Mouse (Mus musculus): ENCODE results near the gene B2m.
A peak's percentile ranks its signal among the peaks of the same experiment; 100 is the strongest.
"Not testable (repeated sequence)": the region's sequence is repeated elsewhere in the genome, so short reads cannot be mapped to it uniquely, and the experiment has no call there.

Gene B2m

GRCm38 (mm10) chr2:122147508-122148241, at the start of gene B2m:
TSS of gene B2m (plus strand) at chr2:122147686.
- DNase-seq (ENCODE audit: low read depth, low spot score), result peak; percentile 91

- not testable (repeated sequence) for DNase-seq (ENCODE audit: low read depth, low spot score)
Measured at GRCm38 (mm10) chr2:122097686-122098085, 49.8 kb upstream of the B2m start.

- DNase-seq (ENCODE audit: low read depth, low spot score), result peak; percentile 44
Measured at GRCm38 (mm10) chr2:122102070-122102469, 45.4 kb upstream of the B2m start.

GRCm38 (mm10) chr2:122108101-122108500, 39.4 kb upstream of the B2m start:
- peak; percentile 68 for DNase-seq (ENCODE audit: low read depth, low spot score)

GRCm38 (mm10) chr2:122109714-122110113, 37.8 kb upstream of the B2m start:
- DNase-seq (ENCODE audit: low read depth, low spot score), result no peak

- DNase-seq (ENCODE audit: low read depth, low spot score), result no peak
Measured at GRCm38 (mm10) chr2:122116888-122117287, 30.6 kb upstream of the B2m start.

- peak; percentile 99 for DNase-seq (ENCODE audit: low read depth, low spot score)
Measured at GRCm38 (mm10) chr2:122117961-122118958, 29.2 kb upstream of the B2m start, which contains the start of gene Spg11. TSS of gene Spg11 (minus strand) at chr2:122118386.

GRCm38 (mm10) chr2:122125680-122126572, 21.6 kb upstream of the B2m start:
- peak; percentile 77 for DNase-seq (ENCODE audit: low read depth, low spot score)

- no peak for DNase-seq (ENCODE audit: low read depth, low spot score)
Measured at GRCm38 (mm10) chr2:122126765-122127347, 20.6 kb upstream of the B2m start.

- peak; percentile 16 for DNase-seq (ENCODE audit: low read depth, low spot score)
Measured at GRCm38 (mm10) chr2:122127635-122128034, 19.9 kb upstream of the B2m start.

GRCm38 (mm10) chr2:122132078-122132477, 15.4 kb upstream of the B2m start:
- no peak for DNase-seq (ENCODE audit: low read depth, low spot score)

GRCm38 (mm10) chr2:122132618-122133017, 14.9 kb upstream of the B2m start:
- no peak for DNase-seq (ENCODE audit: low read depth, low spot score)

GRCm38 (mm10) chr2:122137839-122138465, 9.5 kb upstream of the B2m start:
- DNase-seq (ENCODE audit: low read depth, low spot score), result no peak

GRCm38 (mm10) chr2:122140815-122141214, 6.7 kb upstream of the B2m start:
- no peak for DNase-seq (ENCODE audit: low read depth, low spot score)

GRCm38 (mm10) chr2:122141332-122141967, 6.0 kb upstream of the B2m start:
- DNase-seq (ENCODE audit: low read depth, low spot score), result peak; percentile 34

- DNase-seq (ENCODE audit: low read depth, low spot score), result no peak
Measured at GRCm38 (mm10) chr2:122143111-122143510, 4.4 kb upstream of the B2m start.

GRCm38 (mm10) chr2:122145756-122146155, 1.7 kb upstream of the B2m start:
- DNase-seq (ENCODE audit: low read depth, low spot score), result no peak

- no peak for DNase-seq (ENCODE audit: low read depth, low spot score)
Measured at GRCm38 (mm10) chr2:122146687-122147086, 799 bp upstream of the B2m start.

- DNase-seq (ENCODE audit: low read depth, low spot score), result no peak
Measured at GRCm38 (mm10) chr2:122148242-122148917, 894 bp downstream of the B2m start.
